Mouse (Mus musculus): ENCODE results near the gene Mtnr1a.
A peak's percentile ranks its signal among the peaks of the same experiment; 100 is the strongest.

DNA sequence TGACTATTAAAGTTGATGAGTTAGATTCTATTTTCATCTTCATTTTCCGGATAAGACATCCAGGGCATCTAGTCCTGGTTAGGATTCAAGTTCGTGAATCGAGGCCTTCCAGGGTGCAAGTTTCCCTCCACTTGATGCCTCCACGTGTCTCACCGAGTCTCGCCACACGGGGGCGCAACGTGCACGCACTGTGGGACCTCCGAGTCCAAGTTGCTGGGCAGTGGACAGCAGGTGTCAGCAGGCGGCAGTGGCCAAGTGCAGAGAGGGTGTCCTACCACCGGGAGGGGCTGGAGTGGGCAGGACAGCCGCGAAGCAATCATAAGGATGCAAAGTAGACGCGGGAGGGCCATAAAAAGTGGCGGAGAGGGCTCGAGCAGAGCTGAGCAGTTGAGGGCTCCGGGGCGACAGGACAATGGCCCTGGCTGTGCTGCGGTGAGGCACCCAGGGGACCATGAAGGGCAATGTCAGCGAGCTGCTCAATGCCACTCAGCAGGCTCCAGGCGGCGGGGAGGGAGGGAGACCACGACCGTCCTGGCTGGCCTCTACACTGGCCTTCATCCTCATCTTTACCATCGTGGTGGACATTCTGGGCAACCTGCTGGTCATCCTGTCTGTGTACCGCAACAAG, at the start of gene Mtnr1a:
- TF ChIP-seq POLR2A (IDR thresholded peaks at IDR 0.05; ENCODE audit: borderline replicate concordance, extremely low read depth, low read depth, low read length) (no peak), CTCF (IDR thresholded peaks at IDR 0.05; ENCODE audit: insufficient read depth, low read length) (peak; percentile 88)

Measured in lung, adult 2 months (tissue).